Mouse (Mus musculus): ENCODE measurements around the gene Mmp25. TPM values are rescaled to one million over a fixed set of nuclear protein-coding genes. Genes with fewer than 3 reads are reported as not detected.
A peak's percentile ranks its signal among the peaks of the same experiment; 100 is the strongest.

Gene Mmp25
- polyA plus RNA-seq (2014; fragmentation: Nextera tagmentation; extraction: Ambion mirVana), result 0.51 and 0.67 TPM in 2 replicates

DNA sequence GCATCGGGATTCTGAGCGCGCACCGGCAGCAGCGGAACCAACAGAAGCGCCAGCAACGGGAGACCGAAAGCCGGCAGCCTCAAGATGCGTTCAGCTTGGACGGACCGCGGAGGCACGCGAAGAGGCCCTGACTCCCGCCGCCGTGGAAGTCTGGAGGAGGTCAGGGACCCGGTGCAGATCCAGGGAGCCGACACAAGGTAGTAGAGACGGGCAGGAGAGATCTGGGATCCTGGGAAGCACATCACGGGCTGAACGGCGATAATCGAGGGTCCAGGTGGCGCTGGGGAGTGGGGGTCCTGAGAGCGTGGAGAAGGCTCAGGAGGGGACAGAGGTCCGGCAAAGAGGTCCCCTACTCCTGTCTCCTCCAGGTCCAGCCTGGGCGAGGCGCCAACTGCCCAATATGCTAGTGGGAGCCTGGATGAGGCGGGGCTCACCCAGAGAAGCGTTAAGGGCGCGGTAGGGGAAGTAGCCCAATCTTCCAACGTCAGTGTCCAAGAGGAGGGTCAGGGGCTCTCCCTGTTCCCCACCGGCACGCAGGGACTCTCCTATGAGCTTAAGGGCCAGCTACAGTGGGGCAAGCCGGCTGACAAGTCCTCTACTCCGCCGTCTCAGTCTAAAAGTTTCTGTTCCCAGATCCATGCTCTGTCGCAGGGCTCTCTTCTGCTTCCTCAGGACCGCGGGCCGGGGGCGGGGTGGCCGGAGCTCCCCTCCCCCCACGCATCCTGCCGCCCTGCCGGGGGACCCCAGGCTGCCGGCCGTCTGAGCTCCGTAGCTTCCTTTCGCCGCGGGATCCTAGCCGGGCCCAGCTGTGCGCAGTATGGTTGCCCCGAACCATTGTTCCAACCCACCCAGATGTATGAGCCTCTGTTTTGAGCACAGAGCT is at the start of gene Mmp25:
Gene Mmp25 (minus strand): TSS at position 665 of the 883 bp plus-strand sequence.
- Histone ChIP-seq H3K27ac (ENCODE audit: low read depth) (no peak within 1 kb of the TSS), H3K9ac (ENCODE audit: low read length) (peak within 1 kb of the TSS; percentile 36), H3K4me3 (ENCODE audit: low read depth, low read length) (peak within 1 kb of the TSS; percentile 41), H3K9me3 (ENCODE audit: control insufficient read depth, low read length) (no peaks in the 10 kb centered on the region), H3K27me3 (replicated peaks; ENCODE audit: control insufficient read depth, insufficient read depth, low read length) (peaks cover 22% of the 10 kb centered on the region), H3K36me3 (ENCODE audit: control insufficient read depth, insufficient read depth, low read length) (no peaks in the 10 kb centered on the region), H3K4me2 (ENCODE audit: low read length) (peak within 1 kb of the TSS; percentile 80), H3K4me1 (replicated peaks; ENCODE audit: control insufficient read depth, insufficient read depth, low read length) (no peaks in the 10 kb centered on the region)
- ATAC-seq (replicated peaks; ENCODE audit: low FRiP score, low TSS enrichment, low read depth), result 0 out of 2 replicates have a peak, but pooled peaks have one; percentile 56
- DNase-seq (ENCODE audit: low spot score), result peak; percentile 66
- under 1% methylated on average over 58 of the region's 58 CpGs for WGBS

GRCm38 (mm10) chr17:23694491-23694890 is 49.4 kb upstream of the Mmp25 start:
- Histone ChIP-seq H3K4me2 (ENCODE audit: low read length) (no peak overlapping the region), H3K4me3 (ENCODE audit: low read depth, low read length) (no peak overlapping the region), H3K27me3 (replicated peaks; ENCODE audit: control insufficient read depth, insufficient read depth, low read length) (peaks cover 10% of the 10 kb centered on the region; the same call in 1 of the 2 replicates), H3K4me1 (replicated peaks; ENCODE audit: control insufficient read depth, insufficient read depth, low read length) (no peaks in the 10 kb centered on the region; the same call in 1 of the 2 replicates), H3K9me3 (ENCODE audit: control insufficient read depth, low read length) (no peaks in the 10 kb centered on the region), H3K36me3 (ENCODE audit: control insufficient read depth, insufficient read depth, low read length) (no peaks in the 10 kb centered on the region), H3K9ac (ENCODE audit: low read length) (no peak overlapping the region), H3K27ac (ENCODE audit: low read depth) (no peak overlapping the region)
- ATAC-seq (replicated peaks; ENCODE audit: low FRiP score, low TSS enrichment, low read depth) (peak; percentile 70), DNase-seq (ENCODE audit: low spot score) (no peak)
- 62% methylated on average over 1 of the region's 1 CpGs for WGBS

GRCm38 (mm10) chr17:23683856-23684672 is 39.0 kb upstream of the Mmp25 start, which contains the start of gene Cldn9:
TSS of gene Cldn9 (minus strand) at chr17:23684026.
- H3K36me3 ChIP-seq (ENCODE audit: control insufficient read depth, insufficient read depth, low read length), result no peaks in the 10 kb centered on the region
- peaks cover 39% of the 10 kb centered on the region for H3K27me3 ChIP-seq (replicated peaks; ENCODE audit: control insufficient read depth, insufficient read depth, low read length)
- DNase-seq (ENCODE audit: low spot score) (no peak), ATAC-seq (replicated peaks; ENCODE audit: low FRiP score, low TSS enrichment, low read depth) (peak; percentile 38; the same call in 1 of the 2 replicates)
- no peaks in the 10 kb centered on the region for H3K9me3 ChIP-seq (ENCODE audit: control insufficient read depth, low read length)
- no peak within 1 kb of the TSS for H3K4me2 ChIP-seq (ENCODE audit: low read length)
- no peak within 1 kb of the TSS for H3K4me3 ChIP-seq (ENCODE audit: low read depth, low read length)
- no peak within 1 kb of the TSS for H3K9ac ChIP-seq (ENCODE audit: low read length)
- no peak within 1 kb of the TSS for H3K27ac ChIP-seq (ENCODE audit: low read depth)
- 23% methylated on average over 15 of the region's 15 CpGs for WGBS
- no peaks in the 10 kb centered on the region for H3K4me1 ChIP-seq (replicated peaks; ENCODE audit: control insufficient read depth, insufficient read depth, low read length)

GRCm38 (mm10) chr17:23683226-23683625 is 38.1 kb upstream of the Mmp25 start:
- Histone ChIP-seq H3K4me2 (ENCODE audit: low read length) (no peak overlapping the region), H3K27ac (ENCODE audit: low read depth) (no peak overlapping the region), H3K4me3 (ENCODE audit: low read depth, low read length) (no peak overlapping the region), H3K9me3 (ENCODE audit: control insufficient read depth, low read length) (no peaks in the 10 kb centered on the region), H3K9ac (ENCODE audit: low read length) (no peak overlapping the region), H3K27me3 (replicated peaks; ENCODE audit: control insufficient read depth, insufficient read depth, low read length) (peaks cover 47% of the 10 kb centered on the region), H3K4me1 (replicated peaks; ENCODE audit: control insufficient read depth, insufficient read depth, low read length) (no peaks in the 10 kb centered on the region), H3K36me3 (ENCODE audit: control insufficient read depth, insufficient read depth, low read length) (no peaks in the 10 kb centered on the region)
- WGBS, result 21% methylated on average over 15 of the region's 15 CpGs
- ATAC-seq (replicated peaks; ENCODE audit: low FRiP score, low TSS enrichment, low read depth) (no peak; the same call in 1 of the 2 replicates), DNase-seq (ENCODE audit: low spot score) (no peak)

DNA sequence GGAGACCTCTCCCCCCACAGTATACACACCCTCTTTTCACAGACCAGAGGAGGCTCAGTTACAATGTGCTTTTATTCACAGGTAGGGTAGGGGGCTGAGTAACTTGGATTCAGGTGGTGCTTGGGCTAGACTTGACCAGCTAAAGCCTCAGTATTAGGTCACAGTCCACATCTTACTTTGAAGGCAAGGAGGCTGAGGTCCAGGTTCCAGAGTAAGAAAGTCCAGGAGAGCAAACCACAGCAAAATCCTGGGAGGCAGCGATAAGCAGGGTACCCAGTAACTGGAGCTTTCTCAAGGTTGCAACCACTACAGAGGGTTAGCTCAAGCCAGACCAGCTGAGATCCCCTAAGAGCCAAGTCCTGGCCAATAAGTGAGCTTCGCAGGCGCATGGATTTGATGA is 37.5 kb upstream of the Mmp25 start:
- Histone ChIP-seq H3K4me2 (ENCODE audit: low read length) (no peak overlapping the region), H3K27ac (ENCODE audit: low read depth) (no peak overlapping the region), H3K36me3 (ENCODE audit: control insufficient read depth, insufficient read depth, low read length) (no peaks in the 10 kb centered on the region), H3K9me3 (ENCODE audit: control insufficient read depth, low read length) (no peaks in the 10 kb centered on the region), H3K9ac (ENCODE audit: low read length) (no peak overlapping the region), H3K4me1 (replicated peaks; ENCODE audit: control insufficient read depth, insufficient read depth, low read length) (no peaks in the 10 kb centered on the region), H3K4me3 (ENCODE audit: low read depth, low read length) (no peak overlapping the region), H3K27me3 (replicated peaks; ENCODE audit: control insufficient read depth, insufficient read depth, low read length) (peaks cover 48% of the 10 kb centered on the region)
- 56% methylated on average over 3 of the region's 3 CpGs for WGBS
- DNase-seq (ENCODE audit: low spot score), result no peak
- no peak for ATAC-seq (replicated peaks; ENCODE audit: low FRiP score, low TSS enrichment, low read depth)

GRCm38 (mm10) chr17:23682092-23682491 is 37.0 kb upstream of the Mmp25 start:
- no peak for DNase-seq (ENCODE audit: low spot score)
- ATAC-seq (replicated peaks; ENCODE audit: low FRiP score, low TSS enrichment, low read depth), result 0 out of 2 replicates have a peak, but pooled peaks have one; percentile 10
- Histone ChIP-seq H3K4me3 (ENCODE audit: low read depth, low read length) (no peak overlapping the region), H3K4me2 (ENCODE audit: low read length) (no peak overlapping the region), H3K27me3 (replicated peaks; ENCODE audit: control insufficient read depth, insufficient read depth, low read length) (peaks cover 48% of the 10 kb centered on the region), H3K36me3 (ENCODE audit: control insufficient read depth, insufficient read depth, low read length) (no peaks in the 10 kb centered on the region), H3K9ac (ENCODE audit: low read length) (no peak overlapping the region), H3K4me1 (replicated peaks; ENCODE audit: control insufficient read depth, insufficient read depth, low read length) (no peaks in the 10 kb centered on the region), H3K9me3 (ENCODE audit: control insufficient read depth, low read length) (no peaks in the 10 kb centered on the region), H3K27ac (ENCODE audit: low read depth) (no peak overlapping the region)
- WGBS, result 34% methylated on average over 4 of the region's 4 CpGs

DNA sequence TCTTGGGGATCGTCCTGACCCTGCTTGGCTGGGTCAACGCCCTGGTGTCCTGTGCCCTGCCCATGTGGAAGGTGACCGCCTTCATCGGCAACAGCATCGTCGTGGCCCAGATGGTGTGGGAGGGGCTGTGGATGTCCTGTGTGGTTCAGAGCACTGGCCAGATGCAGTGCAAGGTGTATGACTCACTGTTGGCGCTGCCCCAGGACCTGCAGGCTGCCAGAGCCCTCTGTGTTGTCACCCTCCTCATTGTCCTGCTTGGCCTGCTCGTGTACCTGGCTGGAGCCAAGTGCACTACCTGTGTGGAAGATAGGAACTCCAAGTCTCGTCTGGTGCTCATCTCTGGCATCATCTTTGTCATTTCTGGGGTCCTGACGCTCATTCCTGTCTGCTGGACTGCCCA is 36.0 kb upstream of the Mmp25 start:
- no peak for ATAC-seq (replicated peaks; ENCODE audit: low FRiP score, low TSS enrichment, low read depth)
- Histone ChIP-seq H3K27me3 (replicated peaks; ENCODE audit: control insufficient read depth, insufficient read depth, low read length) (peaks cover 48% of the 10 kb centered on the region), H3K4me1 (replicated peaks; ENCODE audit: control insufficient read depth, insufficient read depth, low read length) (peaks cover 5% of the 10 kb centered on the region; the same call in 1 of the 2 replicates), H3K9me3 (ENCODE audit: control insufficient read depth, low read length) (no peaks in the 10 kb centered on the region), H3K36me3 (ENCODE audit: control insufficient read depth, insufficient read depth, low read length) (no peaks in the 10 kb centered on the region), H3K4me3 (ENCODE audit: low read depth, low read length) (no peak overlapping the region), H3K27ac (ENCODE audit: low read depth) (no peak overlapping the region), H3K9ac (ENCODE audit: low read length) (no peak overlapping the region), H3K4me2 (ENCODE audit: low read length) (peak overlapping the region; percentile 13; the same call in 1 of the 2 replicates)
- WGBS, result 60% methylated on average over 10 of the region's 10 CpGs
- DNase-seq (ENCODE audit: low spot score), result no peak

GRCm38 (mm10) chr17:23680336-23680735 is 35.3 kb upstream of the Mmp25 start:
- WGBS, result 57% methylated on average over 9 of the region's 9 CpGs
- H3K4me3 ChIP-seq (ENCODE audit: low read depth, low read length), result peak overlapping the region; percentile 36
- peak overlapping the region; percentile 40; the same call in 1 of the 2 replicates for H3K9ac ChIP-seq (ENCODE audit: low read length)
- H3K36me3 ChIP-seq (ENCODE audit: control insufficient read depth, insufficient read depth, low read length), result no peaks in the 10 kb centered on the region
- H3K4me2 ChIP-seq (ENCODE audit: low read length), result peak overlapping the region; percentile 35
- H3K9me3 ChIP-seq (ENCODE audit: control insufficient read depth, low read length), result no peaks in the 10 kb centered on the region
- H3K27me3 ChIP-seq (replicated peaks; ENCODE audit: control insufficient read depth, insufficient read depth, low read length), result peaks cover 53% of the 10 kb centered on the region
- no peak for ATAC-seq (replicated peaks; ENCODE audit: low FRiP score, low TSS enrichment, low read depth)
- DNase-seq (ENCODE audit: low spot score), result no peak
- H3K27ac ChIP-seq (ENCODE audit: low read depth), result no peak overlapping the region
- peaks cover 13% of the 10 kb centered on the region for H3K4me1 ChIP-seq (replicated peaks; ENCODE audit: control insufficient read depth, insufficient read depth, low read length)
